Mouse (Mus musculus): ENCODE measurements at regions not wholly inside any gene's neighbourhood (a gene's known extent, or its start where the extent isn't known, plus 50 kb on each side); places are given as distances from the start of the nearest gene placed in this dataset.

GRCm38 (mm10) chr5:101496161-101496560 is 168.6 kb downstream of the Nkx6-1 start:
- TF ChIP-seq POLR2A (IDR thresholded peaks at IDR 0.05; ENCODE audit: control insufficient read depth, extremely low read depth, insufficient read depth, low read length, poor library complexity) (no peak), CTCF (IDR thresholded peaks at IDR 0.05; ENCODE audit: borderline replicate concordance, control insufficient read depth, extremely low read depth, insufficient read depth, low read length, poor library complexity) (no peak)
